Mouse (Mus musculus): ENCODE measurements around the gene Shb. TPM values are rescaled to one million over a fixed set of nuclear protein-coding genes. Genes with fewer than 3 reads are reported as not detected.

The Shb gene
- polyA plus RNA-seq, 1 experiment from 2014 or later = 7.5 TPM

DNA sequence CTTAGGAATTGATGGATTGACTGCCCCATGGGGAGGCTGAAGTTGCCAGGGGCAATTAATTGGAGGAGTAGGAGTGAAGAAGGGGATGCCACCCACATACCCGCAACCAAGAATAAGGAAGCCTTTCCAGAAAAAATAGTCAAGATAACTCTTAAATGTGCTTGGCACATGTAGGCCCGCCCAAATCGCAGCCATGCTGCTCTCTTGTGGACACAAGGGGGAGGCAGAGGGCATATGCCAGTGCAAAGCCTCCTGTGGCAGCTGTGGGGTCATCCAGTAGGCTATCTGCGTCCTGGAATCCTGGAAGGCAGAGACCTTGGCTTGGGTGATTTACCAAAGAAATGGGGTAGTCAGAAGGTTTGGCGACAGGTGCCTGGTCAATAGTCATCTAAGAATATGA is 17.2 kb upstream of the Shb start:
- 65% methylated on average over 5 of the region's 5 CpGs for WGBS
- Histone ChIP-seq H3K4me2 (ENCODE audit: low read depth) (no peak overlapping the region), H3K4me1 (ENCODE audit: control insufficient read depth, insufficient read depth, low read length) (no peaks in the 10 kb centered on the region), H3K27ac (ENCODE audit: low read depth, low read length) (no peak overlapping the region), H3K27me3 (ENCODE audit: control insufficient read depth, insufficient read depth, low read length) (no peaks in the 10 kb centered on the region), H3K4me3 (ENCODE audit: low read depth, low read length) (no peak overlapping the region), H3K9me3 (ENCODE audit: control insufficient read depth, low read length) (no peaks in the 10 kb centered on the region), H3K9ac (ENCODE audit: low read length) (no peak overlapping the region), H3K36me3 (ENCODE audit: control insufficient read depth, insufficient read depth, low read length) (no peaks in the 10 kb centered on the region)
- ATAC-seq (ENCODE audit: insufficient read depth, low FRiP score, low TSS enrichment) = no peak
- DNase-seq (ENCODE audit: low spot score) = peak; percentile 25

DNA sequence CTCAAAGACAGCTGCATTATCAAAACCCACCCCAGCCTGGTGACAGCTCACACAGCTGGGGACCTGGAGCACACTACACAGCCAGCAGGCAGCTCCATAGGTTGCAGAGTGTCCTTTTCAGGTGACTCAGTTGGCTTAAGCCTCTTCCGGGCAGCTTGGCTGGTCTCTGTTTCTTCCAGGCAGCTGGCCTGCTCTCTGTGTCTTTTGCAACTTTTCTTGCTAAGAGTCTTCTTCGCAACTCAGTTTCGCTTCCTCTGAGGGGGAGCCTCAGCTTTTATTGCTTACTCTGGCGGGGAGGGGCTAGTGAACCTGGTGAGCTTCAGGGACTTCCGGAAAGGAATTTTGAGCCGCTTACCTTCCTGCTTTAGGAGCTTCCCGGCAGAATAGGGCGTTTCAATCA is 13.6 kb upstream of the Shb start:
- H3K4me2 ChIP-seq (ENCODE audit: low read depth) = no peak overlapping the region
- no peaks in the 10 kb centered on the region for H3K4me1 ChIP-seq (ENCODE audit: control insufficient read depth, insufficient read depth, low read length)
- DNase-seq (ENCODE audit: low spot score) (no peak), ATAC-seq (ENCODE audit: insufficient read depth, low FRiP score, low TSS enrichment) (no peak)
- H3K27me3 ChIP-seq (ENCODE audit: control insufficient read depth, insufficient read depth, low read length) = no peaks in the 10 kb centered on the region
- no peaks in the 10 kb centered on the region for H3K9me3 ChIP-seq (ENCODE audit: control insufficient read depth, low read length)
- no peak overlapping the region for H3K4me3 ChIP-seq (ENCODE audit: low read depth, low read length)
- H3K9ac ChIP-seq (ENCODE audit: low read length) = no peak overlapping the region
- H3K36me3 ChIP-seq (ENCODE audit: control insufficient read depth, insufficient read depth, low read length) = no peaks in the 10 kb centered on the region
- WGBS = 67% methylated on average over 8 of the region's 8 CpGs
- no peak overlapping the region for H3K27ac ChIP-seq (ENCODE audit: low read depth, low read length)

- H3K4me2 ChIP-seq (ENCODE audit: low read depth) = no peak overlapping the region
- H3K36me3 ChIP-seq (ENCODE audit: control insufficient read depth, insufficient read depth, low read length) = no peaks in the 10 kb centered on the region
- DNase-seq (ENCODE audit: low spot score) (no peak), ATAC-seq (ENCODE audit: insufficient read depth, low FRiP score, low TSS enrichment) (no peak)
- 75% methylated on average over 3 of the region's 3 CpGs for WGBS
- no peaks in the 10 kb centered on the region for H3K4me1 ChIP-seq (ENCODE audit: control insufficient read depth, insufficient read depth, low read length)
- no peaks in the 10 kb centered on the region for H3K9me3 ChIP-seq (ENCODE audit: control insufficient read depth, low read length)
- H3K4me3 ChIP-seq (ENCODE audit: low read depth, low read length) = no peak overlapping the region
- H3K9ac ChIP-seq (ENCODE audit: low read length) = no peak overlapping the region
- H3K27me3 ChIP-seq (ENCODE audit: control insufficient read depth, insufficient read depth, low read length) = no peaks in the 10 kb centered on the region
- H3K27ac ChIP-seq (ENCODE audit: low read depth, low read length) = no peak overlapping the region
Observed at GRCm38 (mm10) chr4:45543481-45544051, 11.3 kb upstream of the Shb start.

DNA sequence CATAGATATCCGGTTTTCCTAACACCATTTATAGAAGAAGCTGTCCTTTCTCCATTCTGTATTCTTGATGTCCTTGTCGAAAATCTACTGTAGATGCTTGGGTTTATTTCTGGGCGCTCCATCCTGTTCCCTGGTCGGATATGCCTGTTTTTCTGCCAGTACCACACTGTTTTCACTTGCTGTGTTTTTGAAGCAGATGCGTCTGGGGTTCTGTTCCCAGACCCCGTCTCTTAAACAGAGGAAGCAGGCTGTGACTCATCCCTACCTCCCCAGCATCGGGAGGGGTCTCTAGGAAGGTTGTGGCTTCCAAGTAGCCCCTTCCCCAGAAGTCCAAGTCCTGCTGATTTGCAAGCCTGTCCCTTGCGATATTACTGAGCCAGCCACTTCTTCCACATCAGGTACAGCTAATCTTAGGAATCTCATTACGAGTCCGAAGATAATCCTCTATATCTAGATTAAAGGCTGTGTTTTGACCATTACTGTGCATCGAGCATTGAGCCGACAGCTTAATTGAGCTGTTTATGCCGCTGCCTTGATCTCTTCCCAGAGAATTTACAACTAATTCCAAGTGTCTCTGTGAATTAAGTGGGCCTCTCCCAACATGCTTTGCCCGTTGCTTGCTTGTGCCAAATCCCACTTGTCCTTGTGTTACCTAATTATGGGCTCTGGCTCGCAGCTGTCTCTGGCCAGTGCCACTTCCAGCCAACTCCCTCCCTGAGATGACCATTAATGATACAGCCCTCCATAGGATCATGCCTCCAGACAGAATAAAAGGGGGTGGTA is 8.1 kb upstream of the Shb start:
- no peak overlapping the region for H3K4me2 ChIP-seq (ENCODE audit: low read depth)
- no peaks in the 10 kb centered on the region for H3K27me3 ChIP-seq (ENCODE audit: control insufficient read depth, insufficient read depth, low read length)
- no peaks in the 10 kb centered on the region for H3K36me3 ChIP-seq (ENCODE audit: control insufficient read depth, insufficient read depth, low read length)
- H3K9me3 ChIP-seq (ENCODE audit: control insufficient read depth, low read length) = no peaks in the 10 kb centered on the region
- no peaks in the 10 kb centered on the region for H3K4me1 ChIP-seq (ENCODE audit: control insufficient read depth, insufficient read depth, low read length)
- WGBS = 69% methylated on average over 15 of the region's 15 CpGs
- no peak overlapping the region for H3K27ac ChIP-seq (ENCODE audit: low read depth, low read length)
- no peak for ATAC-seq (ENCODE audit: insufficient read depth, low FRiP score, low TSS enrichment)
- no peak for DNase-seq (ENCODE audit: low spot score)
- H3K4me3 ChIP-seq (ENCODE audit: low read depth, low read length) = no peak overlapping the region
- H3K9ac ChIP-seq (ENCODE audit: low read length) = no peak overlapping the region

- ATAC-seq (ENCODE audit: insufficient read depth, low FRiP score, low TSS enrichment) (no peak), DNase-seq (ENCODE audit: low spot score) (no peak)
- no peak overlapping the region for H3K4me3 ChIP-seq (ENCODE audit: low read depth, low read length)
- no peak overlapping the region for H3K27ac ChIP-seq (ENCODE audit: low read depth, low read length)
- H3K36me3 ChIP-seq (ENCODE audit: control insufficient read depth, insufficient read depth, low read length) = no peaks in the 10 kb centered on the region
- H3K4me2 ChIP-seq (ENCODE audit: low read depth) = no peak overlapping the region
- H3K27me3 ChIP-seq (ENCODE audit: control insufficient read depth, insufficient read depth, low read length) = no peaks in the 10 kb centered on the region
- H3K9ac ChIP-seq (ENCODE audit: low read length) = no peak overlapping the region
- no peaks in the 10 kb centered on the region for H3K9me3 ChIP-seq (ENCODE audit: control insufficient read depth, low read length)
- H3K4me1 ChIP-seq (ENCODE audit: control insufficient read depth, insufficient read depth, low read length) = no peaks in the 10 kb centered on the region
Observed at GRCm38 (mm10) chr4:45539187-45539586, 6.9 kb upstream of the Shb start.

GRCm38 (mm10) chr4:45533436-45533940 is 1.2 kb upstream of the Shb start:
- Histone ChIP-seq H3K36me3 (ENCODE audit: control insufficient read depth, insufficient read depth, low read length) (no peaks in the 10 kb centered on the region), H3K4me1 (ENCODE audit: control insufficient read depth, insufficient read depth, low read length) (peaks cover 6% of the 10 kb centered on the region), H3K9me3 (ENCODE audit: control insufficient read depth, low read length) (no peaks in the 10 kb centered on the region), H3K27ac (ENCODE audit: low read depth, low read length) (no peak overlapping the region), H3K9ac (ENCODE audit: low read length) (no peak overlapping the region), H3K4me2 (ENCODE audit: low read depth) (no peak overlapping the region), H3K4me3 (ENCODE audit: low read depth, low read length) (no peak overlapping the region), H3K27me3 (ENCODE audit: control insufficient read depth, insufficient read depth, low read length) (peaks cover 4% of the 10 kb centered on the region; the same call in 1 of the 2 replicates)
- DNase-seq (ENCODE audit: low spot score) = no peak
- no peak for ATAC-seq (ENCODE audit: insufficient read depth, low FRiP score, low TSS enrichment)
- WGBS = 54% methylated on average over 1 of the region's 1 CpGs

DNA sequence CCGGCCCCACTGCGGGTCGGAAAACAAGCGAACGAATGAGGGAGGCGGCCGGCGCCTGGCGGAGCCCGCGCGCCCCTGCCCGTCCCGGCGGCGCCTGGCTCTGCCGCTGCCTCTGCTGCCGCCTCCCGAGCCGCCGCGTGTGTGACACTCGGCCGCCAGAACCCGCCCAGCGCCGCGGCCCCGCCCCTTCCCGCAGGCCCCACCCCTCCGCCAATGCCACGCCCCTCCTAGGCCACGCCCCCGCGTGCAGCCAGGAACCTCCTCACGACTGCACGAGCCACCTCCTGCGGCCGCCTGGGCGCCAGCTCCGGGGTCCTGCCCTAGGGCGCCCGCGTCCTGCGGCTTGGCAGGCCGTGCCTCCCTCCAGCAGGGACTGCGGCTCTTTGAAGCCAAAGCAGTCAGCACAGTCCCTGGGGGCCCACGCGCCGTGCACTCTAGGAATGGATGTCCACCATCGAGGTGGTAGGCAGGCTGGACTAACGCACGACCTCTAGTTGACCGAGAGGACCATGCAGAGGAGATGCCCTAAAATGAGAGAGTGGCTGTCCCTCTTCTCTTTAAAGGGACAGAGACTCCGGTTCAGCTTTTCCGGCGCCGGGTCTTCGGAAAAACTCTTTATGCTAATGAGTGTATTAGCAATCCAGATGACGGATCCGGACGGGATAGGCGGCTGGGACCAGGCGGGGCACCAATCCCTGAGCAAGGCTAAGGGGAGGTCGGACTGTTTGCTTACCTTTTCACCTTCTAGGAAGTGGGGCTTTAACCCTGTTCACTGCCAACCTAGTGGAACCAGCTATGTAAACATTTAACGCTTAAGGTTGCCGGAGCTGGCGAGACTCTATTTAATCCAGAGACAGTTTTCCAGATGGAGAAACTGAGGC is 1.4 kb downstream of the Shb start:
- Histone ChIP-seq H3K4me1 (ENCODE audit: control insufficient read depth, insufficient read depth, low read length) (peaks cover 11% of the 10 kb centered on the region), H3K9me3 (ENCODE audit: control insufficient read depth, low read length) (no peaks in the 10 kb centered on the region), H3K27me3 (ENCODE audit: control insufficient read depth, insufficient read depth, low read length) (peaks cover 4% of the 10 kb centered on the region; the same call in 1 of the 2 replicates), H3K36me3 (ENCODE audit: control insufficient read depth, insufficient read depth, low read length) (no peaks in the 10 kb centered on the region), H3K4me2 (ENCODE audit: low read depth) (peak overlapping the region; percentile 94), H3K9ac (ENCODE audit: low read length) (peak overlapping the region; percentile 76), H3K4me3 (ENCODE audit: low read depth, low read length) (peak overlapping the region; percentile 67), H3K27ac (ENCODE audit: low read depth, low read length) (peak overlapping the region; percentile 80)
- ATAC-seq (ENCODE audit: insufficient read depth, low FRiP score, low TSS enrichment) (peak; percentile 89), DNase-seq (ENCODE audit: low spot score) (peak; percentile 94)
- WGBS = under 1% methylated on average over 44 of the region's 68 CpGs

- H3K36me3 ChIP-seq (ENCODE audit: control insufficient read depth, insufficient read depth, low read length) = no peaks in the 10 kb centered on the region
- H3K4me1 ChIP-seq (ENCODE audit: control insufficient read depth, insufficient read depth, low read length) = peaks cover 11% of the 10 kb centered on the region
- H3K4me3 ChIP-seq (ENCODE audit: low read depth, low read length) = peak overlapping the region; percentile 67
- peak overlapping the region; percentile 80 for H3K27ac ChIP-seq (ENCODE audit: low read depth, low read length)
- peak overlapping the region; percentile 94 for H3K4me2 ChIP-seq (ENCODE audit: low read depth)
- peak overlapping the region; percentile 76 for H3K9ac ChIP-seq (ENCODE audit: low read length)
- DNase-seq (ENCODE audit: low spot score) (peak; percentile 56), ATAC-seq (ENCODE audit: insufficient read depth, low FRiP score, low TSS enrichment) (peak; percentile 67)
- peaks cover 4% of the 10 kb centered on the region; the same call in 1 of the 2 replicates for H3K27me3 ChIP-seq (ENCODE audit: control insufficient read depth, insufficient read depth, low read length)
- WGBS = under 1% methylated on average over 79 of the region's 89 CpGs
- no peaks in the 10 kb centered on the region for H3K9me3 ChIP-seq (ENCODE audit: control insufficient read depth, low read length)
Observed at GRCm38 (mm10) chr4:45529986-45530597, 2.2 kb downstream of the Shb start.
